Mouse (Mus musculus): ENCODE results near the gene Edc3.

- TF ChIP-seq ZC3H11A (IDR thresholded peaks at IDR 0.05; ENCODE audit: borderline replicate concordance, low read depth, low read length) (peak; percentile 72), ZNF384 (IDR thresholded peaks at IDR 0.05; ENCODE audit: low read depth, low read length) (0 out of 2 replicates have a peak, but pooled peaks have one; percentile 9), MAFK (IDR thresholded peaks at IDR 0.05; ENCODE audit: insufficient read depth, low read depth, low read length) (no peak)
Measured at GRCm38 (mm10) chr9:57659774-57660173, 48.6 kb upstream of the Edc3 start.

All from ES-E14 (cell line).